Mouse (Mus musculus) embryonic facial prominence, embryonic 14.5 days (tissue): Measurements from ENCODE around the gene Gse1. TPM values are rescaled to one million over a fixed set of nuclear protein-coding genes. Genes with fewer than 3 reads are reported as not detected.

ENCODE experiments used
- ATAC-seq: fragments of 200-750 bp; cut with Nextera tagmentation; 2 replicates; pipeline ENCODE4 v1.8.0; 2017; ENCODE audit warnings: low read depth, moderate number of reproducible peaks, moderate TSS enrichment
- DNase-seq: peaks from one replicate; pipeline ENCODE4 v3.0.0-alpha.2; 2015; ENCODE audit warnings: low spot score
- H3K27ac ChIP-seq: fragments of 300-500 bp; sonication (generic); replicated peaks from 2 replicates; pipeline ENCODE4 v1.5.1; 2014; ENCODE audit warnings: low read depth, mild to moderate bottlenecking, low read length, moderate library complexity
- H3K27me3 ChIP-seq: fragments of 300-500 bp; sonication (generic); replicated peaks from 2 replicates; pipeline ENCODE4 v1.6.1; 2014; ENCODE audit warnings: low read length; ENCODE audit not compliant: control insufficient read depth, insufficient read depth
- H3K36me3 ChIP-seq: fragments of 300-500 bp; sonication (generic); 2 replicates; pipeline ENCODE4 v1.6.1; 2014; ENCODE audit warnings: low read length, mixed read lengths; ENCODE audit not compliant: control insufficient read depth, insufficient read depth
- H3K4me1 ChIP-seq: fragments of 300-500 bp; sonication (generic); 2 replicates; pipeline ENCODE4 v1.6.1; 2014; ENCODE audit warnings: antibody characterized with exemption, low read length; ENCODE audit not compliant: control insufficient read depth, insufficient read depth
- H3K4me2 ChIP-seq: fragments of 300-500 bp; sonication (generic); 2 replicates; pipeline ENCODE4 v1.6.1; 2014; ENCODE audit warnings: low read depth, mild to moderate bottlenecking, low read length, moderate library complexity, mixed read lengths
- H3K4me3 ChIP-seq: fragments of 300-500 bp; sonication (generic); 2 replicates; pipeline ENCODE4 v1.5.1; 2014; ENCODE audit warnings: low read depth, mild to moderate bottlenecking, low read length
- H3K9ac ChIP-seq: fragments of 300-500 bp; sonication (generic); 2 replicates; pipeline ENCODE4 v1.6.1; 2014; ENCODE audit warnings: low read depth, mild to moderate bottlenecking, low read length, moderate library complexity, mixed read lengths
- H3K9me3 ChIP-seq: fragments of 300-500 bp; sonication (generic); 2 replicates; pipeline ENCODE4 v1.6.1; 2016; ENCODE audit warnings: low read length; ENCODE audit not compliant: control insufficient read depth
- WGBS: fragments of 180-500 bp; shearing (Covaris S2); extraction: QIAGEN DNeasy Blood & Tissue Kit; methylation state at CpG from one replicate; pipeline ENCODE4 v1.1.7; 2014; 5-methylcytosine and 5-hydroxymethylcytosine counted together
- polyA plus RNA-seq: library from polyadenylated mRNA; unstranded; fragments of >200 nt; fragmentation: Nextera tagmentation; extraction: Ambion mirVana; gene quantifications from 2 replicates; pipeline ENCODE4 v1.2.1, GENCODE M21; 2014

Gene Gse1
- polyA plus RNA-seq, 1 experiment from 2014 or later: 8.7 TPM

DNA sequence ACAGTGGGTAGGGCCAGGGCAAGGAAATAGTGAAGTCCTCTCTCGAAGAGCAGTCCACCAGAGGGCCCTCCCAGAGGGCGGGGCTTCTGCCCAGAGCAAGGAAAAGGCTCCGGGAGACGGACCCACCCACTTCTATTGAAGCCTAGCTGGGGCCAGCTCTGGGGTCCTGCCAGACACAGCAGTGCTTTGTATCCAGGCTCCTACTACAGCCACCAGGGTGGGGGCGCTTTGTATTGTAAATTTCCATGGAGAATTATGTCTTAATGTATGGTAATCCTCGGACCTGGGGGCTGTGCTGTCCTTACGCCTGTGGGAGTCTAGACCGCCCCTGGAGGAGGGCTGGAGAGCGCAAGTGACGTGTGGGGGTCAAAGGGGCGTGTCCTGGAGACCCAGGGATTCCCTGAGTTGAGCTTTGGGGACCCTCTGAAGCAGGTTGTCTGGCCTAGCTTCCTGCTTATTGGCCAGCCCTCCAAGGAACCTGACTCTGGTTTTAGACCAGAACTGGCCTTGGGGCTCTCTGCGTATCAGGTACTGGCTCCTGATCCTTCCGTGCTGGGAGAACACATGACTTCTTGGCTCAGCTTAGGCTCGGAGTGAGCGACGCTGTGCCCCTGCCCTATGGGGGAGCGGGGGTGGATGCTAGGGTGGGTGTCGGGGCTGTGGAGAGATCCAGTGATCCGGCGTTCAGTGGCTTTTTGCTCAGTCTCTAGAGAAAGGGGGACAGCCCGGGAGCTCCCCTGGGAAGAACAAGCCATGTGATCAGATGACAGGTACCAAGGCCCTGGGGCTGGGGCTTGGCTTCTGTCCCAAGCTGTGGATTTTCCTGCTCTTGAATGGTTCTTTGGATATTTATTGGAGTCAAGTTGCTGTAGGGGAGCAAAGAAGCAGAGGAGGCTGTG is 281.1 kb downstream of the Gse1 start:
- 7% methylated on average over 20 of the region's 21 CpGs for WGBS
- H3K4me3 ChIP-seq: peak overlapping the region; percentile 6; the same call in 1 of the 2 replicates
- H3K9me3 ChIP-seq: no peaks in the 10 kb centered on the region
- DNase-seq: peak; percentile 87
- H3K9ac ChIP-seq: 0 out of 2 replicates have a peak overlapping the region, but pooled peaks have one; percentile 15
- peak overlapping the region; percentile 31 for H3K27ac ChIP-seq
- H3K4me2 ChIP-seq: peak overlapping the region; percentile 45
- no peaks in the 10 kb centered on the region for H3K27me3 ChIP-seq
- ATAC-seq: peak; percentile 62
- no peaks in the 10 kb centered on the region for H3K36me3 ChIP-seq
- H3K4me1 ChIP-seq: peaks cover 75% of the 10 kb centered on the region

DNA sequence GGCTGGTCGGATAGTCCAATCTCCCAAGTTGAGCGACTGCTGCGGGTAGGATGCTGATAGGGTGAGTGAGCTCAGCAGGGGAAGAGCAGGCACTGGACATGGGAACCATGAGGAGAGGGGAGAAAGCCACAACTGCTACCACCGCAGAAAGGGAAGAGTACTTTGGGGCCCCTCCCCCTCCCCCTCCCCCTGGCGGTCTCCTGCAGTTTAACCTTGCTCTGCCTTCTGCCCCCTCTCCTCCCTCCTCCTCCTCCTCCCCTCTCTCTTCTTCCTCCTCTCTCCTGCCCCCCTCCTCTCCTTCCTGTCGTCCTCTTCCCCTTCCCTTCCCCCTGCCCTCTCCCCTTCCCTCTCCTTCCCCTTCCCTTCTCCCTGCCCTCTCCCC is 281.8 kb downstream of the Gse1 start:
- Histone ChIP-seq H3K4me1 (peaks cover 68% of the 10 kb centered on the region), H3K27me3 (no peaks in the 10 kb centered on the region), H3K36me3 (no peaks in the 10 kb centered on the region), H3K27ac (peak overlapping the region; percentile 31), H3K4me2 (peak overlapping the region; percentile 45), H3K9me3 (no peaks in the 10 kb centered on the region), H3K4me3 (no peak overlapping the region), H3K9ac (no peak overlapping the region)
- 0 out of 2 replicates have a peak, but pooled peaks have one; percentile 4 for ATAC-seq
- 7% methylated on average over 4 of the region's 6 CpGs for WGBS
- no peak for DNase-seq

DNA sequence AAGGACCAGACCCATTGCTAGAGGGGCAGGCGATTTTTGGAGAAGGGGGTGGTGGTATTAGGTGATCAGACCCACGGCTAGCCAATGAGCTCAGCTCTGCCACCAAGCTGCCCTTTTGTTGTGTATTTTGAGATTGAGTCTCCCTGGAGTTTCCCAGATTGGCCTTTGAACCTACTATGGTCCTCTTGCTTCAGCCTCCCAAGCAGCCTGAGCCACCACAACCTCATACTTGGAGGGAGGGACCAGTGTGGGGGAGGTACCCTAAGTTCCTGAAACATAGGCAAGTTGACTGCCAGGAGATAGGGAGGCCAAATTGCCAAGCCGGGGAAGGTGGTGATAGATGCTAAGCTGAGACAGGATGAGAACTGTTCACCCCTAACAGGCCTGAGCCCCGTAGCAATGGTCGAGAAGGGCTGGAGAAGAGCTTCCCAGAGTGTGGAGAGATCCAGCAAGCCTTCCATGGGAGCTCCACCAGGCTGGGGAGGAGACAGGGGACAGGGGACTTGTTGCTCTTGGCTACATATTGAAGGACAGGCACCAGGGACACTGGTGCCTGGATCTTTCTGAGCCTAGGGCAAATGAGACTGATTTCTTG is 282.7 kb downstream of the Gse1 start:
- DNase-seq (no peak), ATAC-seq (no peak)
- Histone ChIP-seq H3K4me3 (no peak overlapping the region), H3K9me3 (no peaks in the 10 kb centered on the region), H3K4me2 (no peak overlapping the region), H3K4me1 (peaks cover 59% of the 10 kb centered on the region), H3K27me3 (no peaks in the 10 kb centered on the region), H3K9ac (0 out of 2 replicates have a peak overlapping the region, but pooled peaks have one; percentile 20), H3K36me3 (no peaks in the 10 kb centered on the region), H3K27ac (no peak overlapping the region)
- WGBS: 35% methylated on average over 5 of the region's 5 CpGs

DNA sequence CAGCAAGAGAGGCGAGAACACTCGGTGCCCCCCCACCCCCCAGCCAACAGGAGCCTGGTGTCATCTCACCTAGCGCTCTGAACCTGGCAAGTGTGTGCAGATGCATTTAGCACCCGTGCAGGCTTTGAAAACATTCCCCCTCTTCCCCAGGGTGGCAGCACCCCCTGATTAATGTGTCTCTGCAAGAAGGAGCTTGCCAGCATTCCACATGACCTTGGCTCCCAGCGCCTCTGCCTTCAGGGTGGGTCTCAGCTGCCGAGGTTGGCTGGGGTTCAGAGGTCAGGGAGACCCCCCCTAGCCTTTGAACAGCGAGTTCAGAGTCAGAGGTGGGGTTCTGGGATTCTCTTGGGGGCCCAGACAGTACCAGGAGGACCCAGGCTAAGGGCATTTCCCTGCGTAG is 283.5 kb downstream of the Gse1 start:
- DNase-seq: peak; percentile 46
- Histone ChIP-seq H3K27me3 (no peaks in the 10 kb centered on the region), H3K36me3 (no peaks in the 10 kb centered on the region), H3K4me3 (no peak overlapping the region), H3K9ac (no peak overlapping the region), H3K4me1 (peaks cover 64% of the 10 kb centered on the region), H3K9me3 (no peaks in the 10 kb centered on the region), H3K4me2 (no peak overlapping the region), H3K27ac (no peak overlapping the region)
- WGBS: 27% methylated on average over 6 of the region's 8 CpGs
- no peak for ATAC-seq

DNA sequence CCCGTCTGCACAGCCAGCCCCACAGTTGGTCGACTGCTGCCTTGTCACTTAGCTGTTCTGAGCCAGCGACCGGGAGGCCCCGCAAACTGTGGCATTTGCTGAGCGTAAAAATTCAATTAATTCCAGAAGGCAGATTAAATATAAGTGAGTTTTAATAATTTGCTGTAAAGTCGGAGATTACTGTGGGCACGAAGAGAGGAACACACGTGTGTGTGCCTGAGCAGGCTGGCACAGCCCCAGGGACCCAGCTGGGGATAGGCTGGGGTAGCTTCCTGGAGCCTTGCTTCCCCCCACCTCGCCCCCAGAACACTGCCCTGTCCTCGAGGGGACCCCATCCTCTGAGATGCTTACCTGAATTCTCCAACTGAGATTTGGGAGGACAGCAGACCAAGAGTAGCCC is 284.1 kb downstream of the Gse1 start:
- no peaks in the 10 kb centered on the region for H3K36me3 ChIP-seq
- H3K27ac ChIP-seq: no peak overlapping the region
- 27% methylated on average over 11 of the region's 11 CpGs for WGBS
- peaks cover 68% of the 10 kb centered on the region for H3K4me1 ChIP-seq
- H3K9me3 ChIP-seq: no peaks in the 10 kb centered on the region
- H3K27me3 ChIP-seq: no peaks in the 10 kb centered on the region
- no peak for DNase-seq
- H3K4me3 ChIP-seq: no peak overlapping the region
- H3K4me2 ChIP-seq: no peak overlapping the region
- H3K9ac ChIP-seq: no peak overlapping the region
- ATAC-seq: no peak

DNA sequence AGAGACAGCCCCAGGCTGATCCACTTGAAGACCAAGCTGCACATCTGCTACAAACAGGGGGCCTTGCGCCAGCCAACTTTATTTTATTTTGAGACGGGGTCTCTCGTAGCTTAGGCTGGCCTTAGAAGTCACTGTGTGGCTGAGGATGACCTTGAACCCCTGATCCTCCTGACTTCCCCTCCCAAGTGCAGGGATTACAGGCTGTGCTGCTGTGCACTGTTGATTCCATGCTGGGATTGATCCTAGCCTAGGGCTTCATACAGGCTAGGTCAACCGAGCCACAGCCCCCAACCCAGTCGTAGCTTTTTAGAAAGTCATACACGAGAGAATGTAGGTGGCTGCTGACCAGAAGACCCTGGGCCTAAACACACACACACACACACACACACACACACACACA is 284.9 kb downstream of the Gse1 start:
- H3K9ac ChIP-seq: no peak overlapping the region
- H3K27ac ChIP-seq: no peak overlapping the region
- ATAC-seq: no peak
- H3K36me3 ChIP-seq: no peaks in the 10 kb centered on the region
- no peaks in the 10 kb centered on the region for H3K27me3 ChIP-seq
- no peak overlapping the region for H3K4me2 ChIP-seq
- 69% methylated on average over 6 of the region's 6 CpGs for WGBS
- no peak for DNase-seq
- peaks cover 76% of the 10 kb centered on the region for H3K4me1 ChIP-seq
- no peaks in the 10 kb centered on the region for H3K9me3 ChIP-seq
- no peak overlapping the region for H3K4me3 ChIP-seq

DNA sequence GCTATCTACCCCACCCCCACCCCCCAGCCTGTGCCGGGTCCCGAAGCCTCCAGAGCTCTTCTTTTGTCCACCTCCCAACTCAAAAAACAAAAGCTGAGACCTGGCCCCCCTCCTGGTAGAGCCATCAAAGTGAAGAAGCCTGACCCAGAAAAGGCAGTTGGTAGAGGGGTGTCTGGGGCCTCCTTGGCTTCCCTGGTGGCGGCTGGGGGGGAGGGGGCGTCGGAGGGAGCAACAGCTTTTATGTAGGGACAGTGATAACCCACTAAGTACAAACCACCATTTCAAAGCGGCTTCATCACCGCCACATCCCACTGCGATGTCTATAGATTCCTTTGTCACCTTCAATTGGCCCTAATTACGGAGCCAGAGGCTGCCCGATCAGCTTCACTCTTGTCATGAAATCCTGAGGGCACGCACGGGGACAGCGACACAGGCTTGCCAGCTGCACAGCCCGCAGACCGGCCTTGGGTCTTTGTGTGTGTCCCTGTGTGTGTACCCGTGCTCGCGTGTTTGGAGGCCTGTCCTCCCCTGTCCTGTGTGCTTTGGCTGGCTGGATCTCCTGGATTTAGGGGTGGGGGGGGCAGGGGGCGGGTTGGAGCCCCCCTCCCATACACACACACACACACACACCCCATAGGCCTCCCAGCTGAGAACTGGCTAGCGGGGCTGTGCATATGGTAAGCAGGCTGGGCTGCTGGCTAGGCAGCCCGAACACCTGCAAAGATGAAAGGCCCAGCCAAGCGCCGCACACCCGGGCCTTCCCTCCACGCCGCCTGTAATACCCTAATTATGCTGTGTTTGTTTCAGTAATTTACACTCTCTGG is 285.6 kb downstream of the Gse1 start:
- Histone ChIP-seq H3K9me3 (no peaks in the 10 kb centered on the region), H3K4me3 (no peak overlapping the region), H3K27ac (no peak overlapping the region), H3K9ac (no peak overlapping the region), H3K4me1 (peaks cover 78% of the 10 kb centered on the region), H3K36me3 (no peaks in the 10 kb centered on the region), H3K27me3 (no peaks in the 10 kb centered on the region), H3K4me2 (no peak overlapping the region)
- DNase-seq: peak; percentile 66
- peak; percentile 20; the same call in 1 of the 2 replicates for ATAC-seq
- 27% methylated on average over 22 of the region's 26 CpGs for WGBS

DNA sequence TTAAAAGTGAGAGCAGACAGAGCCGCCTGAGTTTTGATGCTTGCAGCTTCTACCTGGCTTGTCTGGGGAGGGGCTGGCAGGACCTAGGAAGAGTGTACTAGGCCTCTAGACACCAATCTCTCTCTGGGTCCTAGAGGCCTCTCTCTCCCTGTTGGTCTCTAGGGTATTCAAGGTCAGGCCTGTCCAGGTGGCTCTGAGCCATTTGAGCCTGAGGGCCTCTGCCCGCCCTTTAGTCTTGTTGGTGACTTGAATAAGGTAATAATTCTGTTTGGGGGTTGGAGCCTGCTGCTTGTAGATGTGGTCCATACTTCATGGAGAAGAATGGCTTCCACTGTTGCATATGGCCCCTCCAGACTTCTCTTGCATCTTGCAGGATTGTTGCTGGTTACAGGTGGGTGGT is 287.0 kb downstream of the Gse1 start:
- Histone ChIP-seq H3K4me1 (peaks cover 71% of the 10 kb centered on the region), H3K27ac (no peak overlapping the region), H3K4me2 (no peak overlapping the region), H3K9ac (no peak overlapping the region), H3K9me3 (no peaks in the 10 kb centered on the region), H3K36me3 (no peaks in the 10 kb centered on the region), H3K4me3 (no peak overlapping the region), H3K27me3 (no peaks in the 10 kb centered on the region)
- ATAC-seq: no peak
- 100% methylated on average over 2 of the region's 2 CpGs for WGBS
- no peak for DNase-seq
